Mouse (Mus musculus): Measurements from ENCODE around the gene Tm9sf1. TPM values are rescaled to one million over a fixed set of nuclear protein-coding genes. Genes with fewer than 3 reads are reported as not detected.

The Tm9sf1 gene
- 61.9 and 64.9 TPM in 2 replicates for polyA plus RNA-seq (2012; ENCODE audit: insufficient read depth, insufficient read length, missing spikeins)

DNA sequence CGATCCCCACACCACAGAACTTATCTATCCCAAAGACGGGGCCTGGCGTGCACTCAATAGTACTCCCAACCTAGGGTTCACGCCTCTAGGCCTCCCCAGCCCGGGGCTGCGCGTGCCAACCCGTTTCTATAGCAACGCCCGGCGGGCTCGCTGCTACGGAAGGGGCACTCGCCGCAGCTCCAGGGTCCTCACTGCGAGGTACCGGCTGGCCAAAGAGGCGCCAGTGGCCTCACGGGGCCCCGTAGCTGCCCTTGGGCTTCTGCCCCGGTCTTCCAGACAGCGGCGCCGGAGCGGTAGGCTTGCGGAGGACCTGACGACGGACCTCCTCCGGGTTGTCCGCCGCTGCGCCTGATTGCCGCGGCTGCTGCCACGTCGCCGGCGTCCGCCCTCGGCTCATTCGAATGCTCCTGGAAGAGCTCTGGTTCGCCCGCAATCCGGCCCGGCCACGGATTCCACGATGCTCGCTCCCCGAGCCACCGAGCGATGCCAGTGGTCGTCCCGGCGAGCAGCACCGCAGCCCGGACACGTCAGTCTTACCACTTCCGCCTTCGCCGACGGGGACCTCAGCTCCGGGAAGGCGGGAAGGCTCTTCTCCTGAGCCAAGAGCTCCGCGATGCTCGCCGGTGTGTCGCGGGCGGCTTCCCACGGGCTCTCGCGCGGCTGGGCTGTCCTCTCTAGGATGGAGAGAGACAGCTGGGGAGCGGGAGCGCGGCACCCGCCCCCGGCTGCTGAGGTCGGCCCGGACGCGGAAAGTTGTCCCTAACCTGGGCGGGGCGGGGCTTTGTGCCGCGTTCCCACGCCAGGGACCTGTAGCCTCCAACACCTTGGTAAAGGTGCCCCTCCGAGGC, at the start of gene Tm9sf1:
TSS of gene Tm9sf1 (minus strand) at position 747 of the 848 bp plus-strand sequence.
- Histone ChIP-seq H3K4me3 (ENCODE audit: insufficient read depth, low read length) (peak within 1 kb of the TSS; percentile 83), H3K4me1 (ENCODE audit: control insufficient read depth, insufficient read depth, low read length) (peaks cover 26% of the 10 kb centered on the region), H3K27ac (ENCODE audit: insufficient read depth, low read depth, low read length) (peak within 1 kb of the TSS; percentile 89)
- TF ChIP-seq POLR2A (IDR thresholded peaks at IDR 0.05; ENCODE audit: borderline replicate concordance, low read depth, low read length) (0 out of 2 replicates have a peak, but pooled peaks have one; percentile 4), CTCF (IDR thresholded peaks at IDR 0.05; ENCODE audit: low read depth, low read length) (no peak)

DNA sequence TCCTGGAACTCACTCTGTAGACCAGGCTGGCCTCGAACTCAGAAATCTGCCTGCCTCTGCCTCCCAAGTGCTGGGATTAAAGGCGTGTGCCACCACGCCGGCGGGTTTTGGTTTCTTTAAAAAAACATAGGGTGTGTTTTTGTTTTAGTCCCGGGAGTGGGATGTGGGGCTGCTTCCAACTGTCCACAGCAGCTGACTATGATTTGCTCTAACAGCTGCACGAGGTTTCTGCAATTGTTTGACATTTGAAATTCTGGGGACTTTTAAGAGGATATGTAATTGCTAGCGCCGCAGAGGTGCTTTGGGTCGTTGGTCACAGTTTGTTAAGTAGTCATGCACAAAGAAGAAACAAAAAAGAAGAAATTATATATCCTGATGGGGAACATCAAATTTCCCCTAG, 45.8 kb upstream of the Tm9sf1 start:
- TF ChIP-seq CTCF (IDR thresholded peaks at IDR 0.05; ENCODE audit: low read depth, low read length) (no peak), POLR2A (IDR thresholded peaks at IDR 0.05; ENCODE audit: borderline replicate concordance, low read depth, low read length) (no peak)
- Histone ChIP-seq H3K4me3 (ENCODE audit: insufficient read depth, low read length) (no peak overlapping the region), H3K27ac (ENCODE audit: insufficient read depth, low read depth, low read length) (no peak overlapping the region), H3K4me1 (ENCODE audit: control insufficient read depth, insufficient read depth, low read length) (peaks cover 12% of the 10 kb centered on the region)

DNA sequence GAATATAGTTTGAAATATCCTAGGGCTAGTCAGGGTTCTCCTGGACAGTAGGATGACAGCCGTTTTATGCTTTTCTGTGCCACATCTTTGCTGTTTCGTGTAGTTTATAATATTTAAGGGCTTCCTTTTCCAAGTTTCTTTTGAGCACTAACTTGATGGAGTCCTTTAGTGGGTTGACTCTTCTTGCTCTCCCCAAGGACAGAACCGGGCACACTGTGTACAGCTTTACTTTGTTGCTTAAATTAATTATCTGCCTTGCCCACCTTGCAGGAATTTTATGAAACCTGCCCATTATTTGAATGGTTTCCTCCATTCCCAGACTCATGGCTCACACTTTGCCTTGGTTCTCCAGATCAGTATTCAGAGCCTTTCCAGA, 38.5 kb upstream of the Tm9sf1 start:
- TF ChIP-seq CTCF (IDR thresholded peaks at IDR 0.05; ENCODE audit: low read depth, low read length) (no peak), POLR2A (IDR thresholded peaks at IDR 0.05; ENCODE audit: borderline replicate concordance, low read depth, low read length) (no peak)
- Histone ChIP-seq H3K4me1 (ENCODE audit: control insufficient read depth, insufficient read depth, low read length) (peaks cover 26% of the 10 kb centered on the region), H3K27ac (ENCODE audit: insufficient read depth, low read depth, low read length) (peak overlapping the region; percentile 26), H3K4me3 (ENCODE audit: insufficient read depth, low read length) (peak overlapping the region; percentile 87)

DNA sequence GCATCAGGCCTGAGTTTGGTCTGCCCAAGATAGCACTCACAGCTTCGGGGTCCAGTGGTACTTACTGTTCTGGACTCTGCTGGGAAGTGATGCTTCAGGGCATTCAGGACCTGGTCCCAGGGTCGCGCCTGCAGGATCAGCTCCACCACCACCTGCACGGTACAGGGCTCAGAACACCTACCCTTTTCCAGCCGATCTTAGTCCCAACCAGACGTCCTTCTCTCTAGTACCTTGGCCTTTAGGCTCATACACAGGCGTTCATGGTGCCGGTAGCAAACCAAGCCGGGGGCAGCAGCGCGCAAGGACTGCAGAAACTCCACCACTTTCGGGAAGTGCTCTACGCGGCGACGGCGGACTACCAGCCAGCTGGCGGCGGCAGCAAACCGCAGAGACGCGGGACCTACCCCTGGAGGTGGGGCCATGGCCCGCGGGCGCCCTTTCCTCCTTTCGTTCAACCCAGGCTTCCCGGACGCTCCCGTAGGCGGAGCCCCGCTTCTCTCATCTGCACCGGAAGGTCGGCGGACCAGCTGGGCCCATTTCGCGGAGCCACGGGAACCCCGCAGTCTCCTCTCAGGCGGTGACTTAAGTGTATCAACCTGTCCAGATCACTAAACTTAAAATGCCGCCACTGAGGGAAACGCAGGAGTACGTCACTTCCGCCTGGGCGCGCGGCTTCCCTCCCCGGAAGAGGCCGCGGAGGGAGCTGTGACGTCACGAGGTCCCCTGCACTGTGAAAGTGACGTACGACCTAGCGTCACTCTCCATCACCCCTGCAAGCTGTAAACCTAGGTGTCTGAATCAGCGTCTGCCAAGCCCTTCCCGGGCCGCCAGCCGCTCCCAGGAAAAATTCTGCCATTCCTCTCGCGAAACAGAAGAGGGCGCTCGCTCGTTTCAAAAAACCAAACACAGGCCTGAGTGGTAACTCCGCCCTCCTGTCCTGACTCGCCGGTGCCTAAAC, 37.8 kb upstream of the Tm9sf1 start, which contains the start of gene Tinf2:
TSS of gene Tinf2 (minus strand) at position 661 of the 958 bp plus-strand sequence.
- H3K4me3 ChIP-seq (ENCODE audit: insufficient read depth, low read length), result peak within 1 kb of the TSS; percentile 87
- peak within 1 kb of the TSS; percentile 61 for H3K27ac ChIP-seq (ENCODE audit: insufficient read depth, low read depth, low read length)
- TF ChIP-seq CTCF (IDR thresholded peaks at IDR 0.05; ENCODE audit: low read depth, low read length) (peak; percentile 98), POLR2A (IDR thresholded peaks at IDR 0.05; ENCODE audit: borderline replicate concordance, low read depth, low read length) (no peak)
- H3K4me1 ChIP-seq (ENCODE audit: control insufficient read depth, insufficient read depth, low read length), result peaks cover 32% of the 10 kb centered on the region

DNA sequence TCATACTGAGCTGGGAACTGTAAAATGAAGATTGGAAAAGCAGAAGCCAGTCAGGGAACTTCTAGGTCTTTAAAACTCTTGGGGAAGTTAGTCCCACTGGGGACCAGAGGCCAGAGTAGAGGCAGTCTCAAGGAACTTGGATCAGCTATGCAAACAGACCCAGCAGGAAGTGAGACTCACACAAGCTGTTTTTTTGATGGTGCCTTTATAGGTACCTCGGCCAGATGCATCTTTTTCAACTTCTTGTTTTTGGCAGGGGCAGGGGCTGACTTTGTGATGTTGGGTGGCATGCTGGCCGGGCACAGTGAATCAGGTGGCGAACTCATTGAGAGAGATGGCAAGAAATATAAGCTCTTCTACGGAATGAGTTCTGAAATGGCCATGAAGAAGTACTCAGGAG, 34.0 kb upstream of the Tm9sf1 start:
- Histone ChIP-seq H3K27ac (ENCODE audit: insufficient read depth, low read depth, low read length) (no peak overlapping the region), H3K4me3 (ENCODE audit: insufficient read depth, low read length) (no peak overlapping the region), H3K4me1 (ENCODE audit: control insufficient read depth, insufficient read depth, low read length) (peaks cover 26% of the 10 kb centered on the region)
- TF ChIP-seq CTCF (IDR thresholded peaks at IDR 0.05; ENCODE audit: low read depth, low read length) (no peak), POLR2A (IDR thresholded peaks at IDR 0.05; ENCODE audit: borderline replicate concordance, low read depth, low read length) (no peak)

DNA sequence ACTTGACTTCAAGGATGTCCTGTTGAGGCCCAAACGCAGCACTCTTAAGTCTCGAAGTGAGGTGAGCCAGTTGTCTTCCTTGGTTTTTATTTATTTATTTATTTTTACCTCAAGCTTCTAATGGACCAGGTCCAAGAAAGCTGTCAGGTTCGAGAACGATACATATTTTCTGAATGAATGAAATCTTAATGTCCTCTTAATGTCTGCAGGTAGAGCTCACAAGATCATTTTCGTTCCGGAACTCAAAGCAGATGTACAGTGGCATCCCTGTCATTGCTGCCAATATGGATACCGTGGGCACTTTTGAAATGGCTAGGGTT, 29.1 kb upstream of the Tm9sf1 start:
- no peak for TF ChIP-seq CTCF (IDR thresholded peaks at IDR 0.05; ENCODE audit: low read depth, low read length)
- TF ChIP-seq POLR2A (IDR thresholded peaks at IDR 0.05; ENCODE audit: borderline replicate concordance, low read depth, low read length), result no peak
- H3K4me1 ChIP-seq (ENCODE audit: control insufficient read depth, insufficient read depth, low read length), result peaks cover 18% of the 10 kb centered on the region
- H3K27ac ChIP-seq (ENCODE audit: insufficient read depth, low read depth, low read length), result peak overlapping the region; percentile 53; the same call in 1 of the 2 replicates
- peak overlapping the region; percentile 66 for H3K4me3 ChIP-seq (ENCODE audit: insufficient read depth, low read length)

DNA sequence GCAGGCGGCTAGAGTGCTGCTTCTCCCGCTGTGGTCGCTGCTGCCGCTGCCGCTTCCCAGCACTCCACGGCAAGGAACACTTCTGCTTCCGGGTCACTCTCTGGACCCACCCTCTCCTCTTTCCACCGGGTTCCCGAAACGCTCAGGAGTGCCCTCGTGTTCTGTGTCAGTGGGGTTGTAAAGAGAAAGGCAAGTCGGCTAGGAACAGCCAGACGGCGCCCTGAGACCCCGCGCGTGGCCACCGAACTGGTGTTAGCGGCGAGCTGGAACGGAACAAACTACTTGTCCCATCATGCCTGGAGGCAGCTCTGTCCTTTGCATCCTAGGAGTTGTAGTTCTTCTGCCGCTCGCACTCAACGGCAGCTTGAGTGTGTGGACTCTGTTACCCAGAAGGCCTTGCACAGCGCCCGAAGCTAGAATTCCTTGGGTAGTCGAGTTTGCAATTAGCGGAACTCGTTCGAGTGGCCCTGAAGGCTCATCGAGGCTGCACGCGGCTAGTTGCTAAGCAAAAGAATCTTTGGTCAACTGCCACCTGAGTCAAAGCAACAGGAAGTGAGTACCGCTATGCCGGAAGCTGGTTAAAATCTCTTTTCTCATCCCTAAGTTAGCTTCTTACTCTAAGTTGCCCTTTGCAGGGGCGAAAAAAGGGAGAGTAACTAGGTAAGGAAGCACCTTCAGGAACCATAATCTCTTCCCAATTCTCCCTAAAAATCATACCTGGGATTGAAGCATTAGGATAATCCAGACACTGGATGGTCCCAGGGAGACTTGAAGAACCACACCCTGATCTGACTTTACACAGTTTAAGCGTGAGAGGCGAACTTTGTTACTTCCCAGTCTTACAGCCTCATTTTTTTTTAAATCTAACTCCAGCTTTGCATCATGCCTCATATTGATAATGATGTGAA, 28.5 kb upstream of the Tm9sf1 start, which contains the start of the genes Gmpr2 and Nedd8:
TSS of gene Gmpr2 (plus strand) at position 109 of the 908 bp plus-strand sequence.
TSS of gene Nedd8 (minus strand) at position 292 of the 908 bp plus-strand sequence.
- peak within 1 kb of the TSS; percentile 91 for H3K4me3 ChIP-seq (ENCODE audit: insufficient read depth, low read length)
- peaks cover 15% of the 10 kb centered on the region for H3K4me1 ChIP-seq (ENCODE audit: control insufficient read depth, insufficient read depth, low read length)
- H3K27ac ChIP-seq (ENCODE audit: insufficient read depth, low read depth, low read length), result peak within 1 kb of the TSS; percentile 92
- TF ChIP-seq POLR2A (IDR thresholded peaks at IDR 0.05; ENCODE audit: borderline replicate concordance, low read depth, low read length) (no peak), CTCF (IDR thresholded peaks at IDR 0.05; ENCODE audit: low read depth, low read length) (no peak)

DNA sequence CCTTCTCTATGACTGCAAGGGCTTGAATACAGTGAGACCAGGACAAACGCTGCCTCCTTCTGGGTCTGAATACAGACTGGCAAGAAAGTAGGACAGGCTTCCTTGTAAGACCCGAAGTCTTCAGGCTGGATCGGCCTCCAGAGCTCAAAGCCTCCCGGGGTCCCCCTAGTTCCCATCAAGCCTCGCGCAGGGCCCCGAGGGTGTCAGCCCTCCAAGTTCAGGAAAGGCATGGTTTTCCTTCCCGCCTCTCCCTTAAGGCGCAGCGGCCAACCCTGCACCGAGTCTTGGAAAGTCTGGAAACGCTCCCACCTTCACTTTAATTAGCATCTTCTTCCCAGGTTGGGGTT, 27.9 kb upstream of the Tm9sf1 start:
- no peak for TF ChIP-seq POLR2A (IDR thresholded peaks at IDR 0.05; ENCODE audit: borderline replicate concordance, low read depth, low read length)
- TF ChIP-seq CTCF (IDR thresholded peaks at IDR 0.05; ENCODE audit: low read depth, low read length), result no peak
- Histone ChIP-seq H3K27ac (ENCODE audit: insufficient read depth, low read depth, low read length) (peak overlapping the region; percentile 92), H3K4me3 (ENCODE audit: insufficient read depth, low read length) (peak overlapping the region; percentile 91), H3K4me1 (ENCODE audit: control insufficient read depth, insufficient read depth, low read length) (peaks cover 9% of the 10 kb centered on the region)

DNA sequence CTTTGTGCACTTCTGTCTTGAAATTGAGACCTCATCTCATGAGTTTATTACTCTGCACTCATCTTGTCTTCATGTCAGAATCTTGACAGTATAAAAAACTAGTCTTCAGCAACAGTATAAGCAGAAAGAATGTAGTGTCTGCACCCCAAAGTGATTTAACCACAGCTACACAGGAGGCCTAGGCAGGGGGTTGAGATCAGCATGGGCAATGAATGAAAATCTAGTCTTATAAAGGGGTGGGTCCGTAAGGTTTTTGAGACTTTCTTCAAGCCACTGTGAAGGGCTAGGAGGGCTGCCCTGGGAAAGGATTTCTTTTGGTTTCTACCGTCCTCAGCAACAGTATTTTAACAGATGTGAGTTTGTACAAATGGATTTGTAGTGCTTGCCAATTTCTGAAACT, 17.0 kb upstream of the Tm9sf1 start:
- Histone ChIP-seq H3K4me3 (ENCODE audit: insufficient read depth, low read length) (peak overlapping the region; percentile 81), H3K4me1 (ENCODE audit: control insufficient read depth, insufficient read depth, low read length) (peaks cover 13% of the 10 kb centered on the region), H3K27ac (ENCODE audit: insufficient read depth, low read depth, low read length) (peak overlapping the region; percentile 51; the same call in 1 of the 2 replicates)
- no peak for TF ChIP-seq POLR2A (IDR thresholded peaks at IDR 0.05; ENCODE audit: borderline replicate concordance, low read depth, low read length)
- TF ChIP-seq CTCF (IDR thresholded peaks at IDR 0.05; ENCODE audit: low read depth, low read length), result no peak
